Mouse (Mus musculus) CH12.LX (cell line): ENCODE results near the gene Trim44.

Source experiments
- CTCF ChIP-seq, 2 experiments: IDR thresholded peaks in 1 of 2; conservative IDR thresholded peaks in 1 of 2; 2 replicates each; pipeline ENCODE4 v1.5.1; 2011 to 2012; ENCODE audit warnings: low read depth in 2 of 2, low read length in 2 of 2, improper control_type of control experiment in 1 of 2, inconsistent platforms in 1 of 2, mild to moderate bottlenecking in 1 of 2, moderate library complexity in 1 of 2
- EP300 ChIP-seq: IDR thresholded peaks from 2 replicates; pipeline ENCODE4 v1.6.1; 2011; ENCODE audit warnings: low read length, improper control_type of control experiment
- GABPA ChIP-seq: IDR thresholded peaks from 2 replicates; pipeline ENCODE4 v1.6.1; 2012; ENCODE audit warnings: low read depth, low read length, improper control_type of control experiment, inconsistent platforms; ENCODE audit not compliant: insufficient replicate concordance
- HCFC1 ChIP-seq: IDR thresholded peaks from 2 replicates; pipeline ENCODE4 v1.6.1; 2012; ENCODE audit warnings: low read depth, mild to moderate bottlenecking, inconsistent platforms, low read length, improper control_type of control experiment
- MAX ChIP-seq: IDR thresholded peaks from 2 replicates; pipeline ENCODE4 v1.6.1; 2011; ENCODE audit warnings: low read length, improper control_type of control experiment
- MEF2A ChIP-seq: IDR thresholded peaks from 2 replicates; pipeline ENCODE4 v1.6.1; 2014; ENCODE audit warnings: low read depth, mild to moderate bottlenecking, inconsistent platforms, low read length, improper control_type of control experiment, borderline replicate concordance
- NELFE ChIP-seq: IDR thresholded peaks from 2 replicates; pipeline ENCODE4 v1.6.1; 2011; ENCODE audit warnings: low read depth, low read length, improper control_type of control experiment
- POLR2A ChIP-seq: IDR thresholded peaks from 2 replicates; pipeline ENCODE4 v1.6.1; 2011; ENCODE audit warnings: low read depth, mild to moderate bottlenecking, improper control_type of control experiment, low read length
- SMC3 ChIP-seq: IDR thresholded peaks from 2 replicates; pipeline ENCODE4 v1.6.1; 2011; ENCODE audit warnings: low read depth, low read length, improper control_type of control experiment
- USF1 ChIP-seq: IDR thresholded peaks from 2 replicates; pipeline ENCODE4 v1.6.1; 2014; ENCODE audit warnings: low read depth, mild to moderate bottlenecking, inconsistent platforms, low read length, improper control_type of control experiment

DNA sequence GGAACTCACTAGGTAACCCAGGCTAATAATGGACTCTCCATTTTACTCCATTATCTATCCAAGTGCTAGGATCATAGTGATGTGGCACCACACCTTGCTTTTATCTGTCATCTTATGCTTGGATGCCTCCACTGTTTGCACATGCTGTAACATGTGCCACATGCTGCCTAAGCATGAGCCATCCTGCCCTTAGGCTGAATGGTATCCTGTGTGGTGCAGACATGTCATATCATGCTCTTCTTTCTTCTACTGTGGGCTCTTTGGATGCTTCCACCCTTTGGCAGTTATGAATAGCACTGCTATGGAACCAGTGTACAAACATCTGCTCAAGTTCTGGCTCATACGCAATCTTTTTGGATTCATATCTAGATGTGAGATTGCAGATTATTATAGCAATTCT is 26.3 kb upstream of the Trim44 start:
- no peak for TF ChIP-seq MEF2A
- no peak for TF ChIP-seq POLR2A
- no peak for TF ChIP-seq EP300
- no peak for TF ChIP-seq MAX
- TF ChIP-seq NELFE: no peak
- TF ChIP-seq CTCF (conservative IDR thresholded peaks at IDR 0.05 in 1 of 2, IDR thresholded peaks at IDR 0.05 in 1 of 2; ENCODE audit: low read depth in 2 of 2, low read length in 2 of 2): no peak
- TF ChIP-seq USF1: no peak
- no peak for TF ChIP-seq HCFC1
- TF ChIP-seq SMC3: no peak
- TF ChIP-seq GABPA: no peak
